Mouse (Mus musculus) activated CD4-positive, CD25-positive, alpha-beta regulatory T cell, adult 4 months (primary cell): ENCODE measurements at regions not wholly inside any gene's neighbourhood (a gene's known extent, or its start where the extent isn't known, plus 50 kb on each side); places are given as distances from the start of the nearest gene placed in this dataset.
A peak's percentile ranks its signal among the peaks of the same experiment; 100 is the strongest.

Source experiments
- ATAC-seq: one replicate; pipeline ENCODE4 v1.8.0; 2017

DNA sequence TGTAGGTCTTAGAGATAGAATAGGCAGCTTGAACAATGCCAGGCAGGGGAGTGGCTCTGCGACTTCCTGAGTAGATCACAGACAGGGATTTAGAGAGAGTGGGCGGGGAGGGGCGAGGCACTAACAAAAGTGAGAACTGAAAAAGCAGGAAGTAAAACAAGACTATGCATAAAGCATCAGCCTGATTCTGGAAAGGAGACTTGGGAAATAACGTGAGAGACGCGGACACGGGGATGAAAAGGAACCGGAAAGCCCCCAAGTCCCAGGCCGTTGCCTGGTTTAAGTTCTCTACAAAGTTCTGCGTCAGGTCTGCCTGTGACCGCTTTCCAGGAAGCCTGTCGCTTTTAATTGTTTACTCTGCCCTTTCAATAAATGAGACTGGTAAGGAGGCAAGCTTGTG lies 86.3 kb downstream of the D16Ertd472e start:
- ATAC-seq = peak; percentile 96

DNA sequence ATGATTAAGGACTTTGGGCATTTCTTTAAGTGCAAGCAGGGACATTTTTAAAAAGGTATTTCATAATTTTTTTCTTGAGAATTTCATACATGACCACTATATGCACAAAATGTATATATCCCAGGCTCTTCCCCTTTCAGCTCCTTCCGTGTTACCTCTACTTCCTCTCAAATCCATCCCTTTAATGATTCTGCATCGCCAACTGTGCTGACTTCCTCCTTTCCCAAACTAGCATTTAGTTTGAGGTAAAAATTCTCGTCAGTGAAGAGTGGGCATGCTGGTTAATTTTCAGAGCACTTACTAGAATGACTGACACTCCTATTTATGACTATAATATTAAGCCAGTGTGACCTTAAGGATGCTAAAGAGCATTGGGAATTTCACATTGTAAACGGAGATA lies 86.9 kb downstream of the D16Ertd472e start:
- ATAC-seq = no peak

DNA sequence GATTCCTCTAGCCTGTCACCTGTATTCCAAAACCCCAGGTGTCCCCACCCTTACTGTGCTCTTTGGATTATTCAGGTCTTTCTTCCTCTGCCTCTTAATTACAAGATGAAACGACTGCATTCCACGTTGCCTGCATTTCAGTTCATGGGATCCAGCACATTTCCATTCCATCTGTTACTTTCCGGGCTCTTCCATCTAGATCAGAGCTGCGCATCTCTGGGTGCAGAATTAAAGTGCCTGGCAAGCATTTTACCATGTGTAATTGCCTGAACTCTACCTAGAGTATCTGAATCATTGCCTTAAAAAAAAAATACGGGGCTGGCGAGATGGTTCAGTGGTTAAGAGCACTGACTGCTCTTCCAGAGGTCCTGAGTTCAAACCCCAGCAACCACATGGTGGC lies 90.0 kb downstream of the D16Ertd472e start:
- no peak for ATAC-seq

GRCm38 (mm10) chr16:78484319-78484718 lies 92.2 kb downstream of the D16Ertd472e start:
- ATAC-seq = no peak

GRCm38 (mm10) chr16:78481571-78481970 lies 94.9 kb downstream of the D16Ertd472e start:
- no peak for ATAC-seq

- no peak for ATAC-seq
These were observed 95.4 kb downstream of the D16Ertd472e start for GRCm38 (mm10) chr16:78481065-78481464.

DNA sequence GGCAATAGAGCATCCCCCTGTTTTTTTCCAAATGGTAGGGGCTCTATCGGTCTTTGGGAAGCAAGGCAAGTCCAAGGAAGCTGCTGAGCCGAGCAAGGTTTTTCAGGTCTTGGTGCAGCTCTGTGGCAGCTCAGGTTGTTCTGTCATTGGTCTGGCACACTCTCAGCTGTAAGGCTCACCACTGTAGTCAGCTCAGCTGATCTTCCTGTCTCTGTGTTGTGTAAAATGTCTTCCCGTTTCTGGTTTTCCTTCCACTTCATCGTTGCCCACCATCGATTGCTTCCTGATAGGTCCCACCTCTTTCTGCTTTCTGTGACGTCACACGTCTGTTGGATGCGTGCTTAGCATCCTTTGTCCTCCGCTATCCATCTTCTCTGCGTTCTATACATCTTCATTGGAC lies 96.2 kb downstream of the D16Ertd472e start:
- no peak for ATAC-seq

DNA sequence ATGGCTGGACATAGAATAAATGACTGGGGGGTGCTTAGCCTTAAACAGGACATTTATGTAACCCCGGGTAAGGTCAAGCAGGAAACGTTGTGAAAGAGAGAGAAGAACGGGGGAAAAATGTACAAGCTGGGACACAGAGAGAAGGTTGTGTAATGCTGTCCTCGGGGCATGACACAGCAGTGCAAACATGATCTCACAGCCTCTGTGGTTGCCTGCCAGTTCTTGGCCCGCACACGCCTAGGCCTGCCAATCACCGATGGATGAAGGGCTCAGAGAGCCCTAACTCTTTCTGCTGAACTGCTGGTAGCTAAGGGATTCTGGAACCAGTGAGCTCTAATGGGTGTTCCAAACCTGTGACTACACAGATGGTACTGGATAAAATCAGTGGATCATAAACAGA lies 96.5 kb upstream of the Btg3 start:
- ATAC-seq = no peak

DNA sequence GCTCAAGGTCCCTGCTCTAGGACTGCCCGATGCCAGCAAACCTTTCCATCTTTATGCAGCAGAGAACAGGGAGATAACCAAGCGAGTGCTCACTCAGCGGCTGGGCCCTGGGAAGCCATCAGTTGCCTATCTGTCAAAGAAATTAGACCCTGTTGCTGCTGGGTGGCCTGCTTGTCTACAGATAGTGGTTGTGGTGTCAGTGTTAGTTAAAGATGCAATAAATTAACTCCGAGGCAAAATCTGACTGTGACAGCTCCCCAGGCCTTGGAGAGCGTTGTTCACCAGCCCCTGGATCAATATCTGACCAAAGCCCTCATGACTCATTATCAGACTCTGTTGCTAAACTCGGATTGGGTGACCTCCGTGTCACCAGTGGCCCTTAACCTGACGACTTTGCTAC lies 83.0 kb upstream of the Btg3 start:
- no peak for ATAC-seq

DNA sequence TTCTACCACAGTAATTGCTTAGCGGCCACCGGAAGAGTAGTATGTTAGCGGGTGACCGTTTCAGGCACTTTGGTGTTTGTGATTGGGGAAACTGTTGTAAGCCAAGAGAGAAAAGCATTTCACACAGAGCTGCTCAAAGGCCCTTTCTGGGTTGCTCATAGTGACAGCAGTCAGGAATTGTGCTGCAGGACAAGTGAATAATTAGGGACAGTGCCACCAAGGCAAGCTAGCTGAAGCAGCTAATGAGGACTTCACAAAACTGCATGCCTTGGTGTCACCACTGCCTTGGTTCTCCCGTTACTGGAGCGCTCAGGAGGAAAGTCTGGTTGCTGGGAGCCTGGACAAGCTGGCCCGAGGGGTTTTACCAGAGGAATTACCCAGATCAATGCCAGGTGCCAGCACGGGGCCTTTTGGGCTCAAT lies 80.7 kb upstream of the Btg3 start:
- ATAC-seq = no peak

- ATAC-seq = no peak
These were observed 79.4 kb upstream of the Btg3 start for GRCm38 (mm10) chr16:78456345-78456744.

DNA sequence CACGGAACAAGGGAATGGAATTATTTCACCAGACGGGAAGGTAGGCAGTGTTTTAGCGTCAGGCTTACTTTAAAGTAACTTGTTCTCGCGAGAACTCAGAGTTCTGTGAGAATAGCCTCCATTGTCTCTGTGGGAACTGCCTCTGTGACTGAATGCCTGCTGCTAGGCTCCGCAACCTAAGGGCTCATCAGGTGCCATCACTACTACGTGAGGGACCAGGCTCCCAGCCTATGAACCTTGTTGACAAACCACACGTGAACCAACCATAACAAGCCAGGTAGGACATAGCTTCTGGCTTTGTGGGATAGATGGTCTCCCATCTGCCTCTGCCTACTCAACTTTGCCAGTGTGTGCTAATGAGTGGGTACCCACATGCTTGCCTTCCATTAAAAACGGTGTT lies 77.5 kb upstream of the Btg3 start:
- ATAC-seq = no peak

DNA sequence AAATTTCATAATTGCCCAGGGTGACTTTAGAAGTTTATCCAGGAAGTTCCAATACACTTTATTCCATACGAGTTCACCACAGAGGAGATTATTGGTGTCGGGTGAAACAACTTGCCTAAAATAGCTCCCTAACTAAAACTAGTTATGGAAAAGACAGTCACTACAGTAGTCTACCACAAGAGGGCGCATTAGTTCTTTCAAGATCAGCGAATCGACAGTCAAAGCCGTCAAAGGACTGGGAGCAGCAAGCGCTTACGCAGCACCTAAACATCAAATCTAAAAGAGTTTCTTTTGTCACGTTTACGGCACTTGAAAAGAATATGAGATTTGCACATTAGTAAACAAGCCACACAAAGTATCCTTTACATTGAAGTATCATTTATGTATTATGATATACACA lies 75.3 kb upstream of the Btg3 start:
- ATAC-seq = peak; percentile 96

GRCm38 (mm10) chr16:78451750-78452149 lies 74.8 kb upstream of the Btg3 start:
- ATAC-seq = no peak

DNA sequence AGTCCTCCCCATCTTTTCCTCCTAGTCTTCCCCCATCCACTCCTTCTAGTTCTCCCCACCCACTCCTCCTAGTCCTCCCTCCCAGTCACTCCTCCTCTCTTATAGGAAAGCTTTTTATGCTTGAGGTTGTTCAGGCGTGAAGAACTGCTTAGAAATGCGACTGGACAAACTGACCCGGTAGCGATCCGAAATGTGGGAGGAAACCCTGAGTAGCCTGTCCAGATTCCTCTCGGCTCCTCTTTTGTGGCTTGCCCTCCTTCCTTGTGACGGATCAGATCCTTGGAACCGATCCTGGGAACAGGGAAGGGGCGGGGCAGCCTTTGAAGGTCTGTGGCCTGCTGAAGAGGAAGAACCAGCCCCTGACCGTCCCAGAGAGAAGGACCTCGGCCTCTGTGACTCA lies 74.3 kb upstream of the Btg3 start:
- ATAC-seq = no peak

- no peak for ATAC-seq
These were observed 72.2 kb upstream of the Btg3 start for GRCm38 (mm10) chr16:78449231-78449630.

DNA sequence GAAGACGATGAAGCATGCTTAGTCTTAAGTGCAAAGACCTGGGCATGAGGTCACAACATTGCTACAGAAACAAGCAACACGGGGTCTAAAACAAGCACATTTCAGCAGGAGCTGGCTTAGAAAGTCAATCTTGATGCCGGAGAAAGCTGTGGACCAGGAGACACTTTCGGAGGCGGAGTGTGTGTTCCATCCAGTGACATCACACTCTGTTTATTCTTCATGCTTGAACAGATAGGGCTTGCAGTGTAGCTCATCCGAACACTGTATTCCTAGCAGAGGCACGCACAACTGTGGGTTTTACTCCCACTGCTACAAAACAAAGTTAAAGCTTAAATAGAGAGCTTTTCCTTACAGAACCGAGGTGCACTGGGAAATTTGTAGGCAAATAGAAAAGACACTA lies 66.3 kb upstream of the Btg3 start:
- ATAC-seq = no peak

GRCm38 (mm10) chr16:78442830-78443229 lies 65.8 kb upstream of the Btg3 start:
- no peak for ATAC-seq

DNA sequence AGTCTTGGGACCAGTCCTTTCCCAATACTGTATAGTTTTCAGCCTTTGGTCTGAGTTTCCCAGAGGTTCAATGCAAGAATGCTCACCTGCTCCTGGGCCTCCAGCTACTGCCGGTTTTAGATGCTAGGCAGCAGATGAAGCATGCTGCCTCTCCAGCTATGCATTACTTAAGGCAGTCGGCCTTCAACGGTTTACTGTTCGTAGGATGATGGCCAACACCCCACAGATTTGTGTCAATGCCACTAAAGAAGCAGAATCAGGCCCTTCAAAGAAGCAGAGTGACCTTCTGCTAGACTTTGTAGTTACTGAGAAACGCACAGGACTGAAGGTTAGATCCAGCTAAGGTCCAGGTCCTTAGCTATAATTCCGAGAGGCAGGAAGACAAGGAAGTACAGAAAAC lies 65.0 kb upstream of the Btg3 start:
- ATAC-seq = no peak

DNA sequence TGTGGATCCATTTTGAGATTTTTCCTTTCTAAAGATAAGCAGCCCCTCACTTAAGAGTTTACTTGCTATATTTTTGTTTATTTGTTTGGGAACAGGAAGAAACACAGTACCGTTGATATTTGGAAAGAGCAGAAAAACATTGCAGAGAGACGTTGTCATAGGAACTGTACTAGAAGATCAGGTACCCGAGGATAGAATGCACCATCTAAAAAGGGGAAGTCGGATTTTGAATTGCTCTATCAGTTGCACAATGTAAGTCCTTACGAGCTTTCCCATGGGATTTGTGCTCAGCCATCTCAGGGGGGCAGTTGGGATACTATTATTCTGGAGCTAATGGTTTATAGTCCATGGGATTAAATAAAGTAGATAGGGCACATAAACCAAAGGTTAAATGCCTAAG lies 58.7 kb upstream of the Btg3 start:
- no peak for ATAC-seq

- no peak for ATAC-seq
These were observed 50.6 kb upstream of the Btg3 start for GRCm38 (mm10) chr16:78427470-78428041.
